Mouse (Mus musculus) forebrain, postnatal 0 days (tissue): ENCODE results near the gene Abi3bp. TPM values are rescaled to one million over a fixed set of nuclear protein-coding genes. Genes with fewer than 3 reads are reported as not detected.

ENCODE experiments used
- ATAC-seq: fragments of 200-750 bp; cut with Nextera tagmentation; 2 replicates; pipeline ENCODE4 v1.8.0; 2017; ENCODE audit warnings: mild to moderate bottlenecking, moderate library complexity
- DNase-seq: peaks from one replicate; pipeline ENCODE4 v3.0.0-alpha.2; 2015
- H3K27ac ChIP-seq: fragments of 300-500 bp; sonication (generic); 2 replicates; pipeline ENCODE4 v1.5.1; 2014; ENCODE audit warnings: low read depth, mild to moderate bottlenecking, antibody characterized with exemption, low read length, moderate library complexity, mixed read lengths
- H3K27me3 ChIP-seq: fragments of 300-500 bp; sonication (generic); 2 replicates; pipeline ENCODE4 v1.6.1; 2014; ENCODE audit warnings: mild to moderate bottlenecking, low read length, mixed read lengths; ENCODE audit not compliant: insufficient read depth
- H3K36me3 ChIP-seq: fragments of 300-500 bp; sonication (generic); 2 replicates; pipeline ENCODE4 v1.6.1; 2014; ENCODE audit warnings: mild to moderate bottlenecking, moderate library complexity; ENCODE audit not compliant: insufficient read depth
- H3K4me1 ChIP-seq: fragments of 300-500 bp; sonication (generic); 2 replicates; pipeline ENCODE4 v1.6.1; 2014; ENCODE audit warnings: antibody characterized with exemption; ENCODE audit not compliant: insufficient read depth
- H3K4me2 ChIP-seq: fragments of 300-500 bp; sonication (generic); 2 replicates; pipeline ENCODE4 v1.6.1; 2014; ENCODE audit warnings: low read depth, mild to moderate bottlenecking, moderate library complexity
- H3K4me3 ChIP-seq: fragments of 300-500 bp; sonication (generic); 2 replicates; pipeline ENCODE4 v1.5.1; 2014; ENCODE audit warnings: low read depth, low read length, mixed read lengths
- H3K9ac ChIP-seq: fragments of 300-500 bp; sonication (generic); 2 replicates; pipeline ENCODE4 v1.6.1; 2014; ENCODE audit warnings: mild to moderate bottlenecking
- H3K9me3 ChIP-seq: fragments of 300-500 bp; sonication (generic); 2 replicates; pipeline ENCODE4 v1.6.1; 2016; ENCODE audit warnings: low read length
- CTCF ChIP-seq: sonication (generic); IDR thresholded peaks from 2 replicates; pipeline ENCODE4 v1.5.1; 2016; ENCODE audit warnings: antibody characterized with exemption, control low read depth, low read depth
- WGBS: fragments of 180-500 bp; shearing (Covaris S2); extraction: QIAGEN DNeasy Blood & Tissue Kit; methylation state at CpG from one replicate; pipeline ENCODE4 v1.1.7; 2014; 5-methylcytosine and 5-hydroxymethylcytosine counted together
- polyA plus RNA-seq: library from polyadenylated mRNA; unstranded; fragments of >200 nt; fragmentation: Nextera tagmentation; extraction: Ambion mirVana; gene quantifications from 2 replicates; pipeline ENCODE4 v1.2.1, GENCODE M21; 2015
- total RNA-seq: library from RNA; depleted of rRNA; stranded (reverse); fragments of >200 nt; gene quantifications from 2 replicates; pipeline ENCODE4 v1.2.3, GENCODE M21; 2014

Abi3bp gene
- total and polyA plus RNA-seq, 2 experiments from 2014 or later: 0.64 to 1.2 TPM

- Histone ChIP-seq H3K36me3 (peaks cover 12% of the 10 kb centered on the region), H3K9ac (no peak overlapping the region), H3K27ac (no peak overlapping the region), H3K9me3 (no peaks in the 10 kb centered on the region), H3K27me3 (no peaks in the 10 kb centered on the region), H3K4me3 (no peak overlapping the region), H3K4me1 (no peaks in the 10 kb centered on the region), H3K4me2 (no peak overlapping the region)
- ATAC-seq: no peak
- 67% methylated on average over 8 of the region's 8 CpGs for WGBS
- DNase-seq: no peak
- no peak for TF ChIP-seq CTCF
These were observed 203.4 kb downstream of the Abi3bp start for GRCm38 (mm10) chr16:56681010-56681645.

- TF ChIP-seq CTCF: no peak
- WGBS: 85% methylated on average over 5 of the region's 5 CpGs
- 0 out of 2 replicates have a peak, but pooled peaks have one; percentile 12 for ATAC-seq
These were observed 209.1 kb downstream of the Abi3bp start for GRCm38 (mm10) chr16:56686747-56687146.

GRCm38 (mm10) chr16:56690715-56691114, 213.0 kb downstream of the Abi3bp start:
- no peak overlapping the region for H3K4me2 ChIP-seq
- DNase-seq: no peak
- H3K4me1 ChIP-seq: no peaks in the 10 kb centered on the region
- 76% methylated on average over 7 of the region's 7 CpGs for WGBS
- H3K9ac ChIP-seq: no peak overlapping the region
- TF ChIP-seq CTCF: no peak
- H3K4me3 ChIP-seq: no peak overlapping the region
- no peak for ATAC-seq
- no peaks in the 10 kb centered on the region for H3K27me3 ChIP-seq
- H3K27ac ChIP-seq: no peak overlapping the region
- H3K36me3 ChIP-seq: peaks cover 26% of the 10 kb centered on the region
- no peaks in the 10 kb centered on the region for H3K9me3 ChIP-seq

More at GRCm38 (mm10) chr16:56686747-56687146, 209.1 kb downstream of the Abi3bp start:
- H3K27me3 ChIP-seq: no peaks in the 10 kb centered on the region
- H3K4me2 ChIP-seq: no peak overlapping the region
- peaks cover 27% of the 10 kb centered on the region for H3K36me3 ChIP-seq
- H3K4me1 ChIP-seq: no peaks in the 10 kb centered on the region
- DNase-seq: no peak
- no peak overlapping the region for H3K4me3 ChIP-seq
- H3K9ac ChIP-seq: no peak overlapping the region
- no peak overlapping the region for H3K27ac ChIP-seq
- no peaks in the 10 kb centered on the region for H3K9me3 ChIP-seq

GRCm38 (mm10) chr16:56696448-56696847, 218.8 kb downstream of the Abi3bp start:
- WGBS: 60% methylated on average over 2 of the region's 2 CpGs
- Histone ChIP-seq H3K27ac (no peak overlapping the region), H3K27me3 (no peaks in the 10 kb centered on the region), H3K9ac (no peak overlapping the region), H3K9me3 (no peaks in the 10 kb centered on the region), H3K4me3 (no peak overlapping the region), H3K36me3 (peaks cover 25% of the 10 kb centered on the region), H3K4me1 (no peaks in the 10 kb centered on the region), H3K4me2 (no peak overlapping the region)
- ATAC-seq (no peak), DNase-seq (no peak)
- no peak for TF ChIP-seq CTCF

GRCm38 (mm10) chr16:56700898-56701297, 223.2 kb downstream of the Abi3bp start:
- Histone ChIP-seq H3K9me3 (no peaks in the 10 kb centered on the region), H3K4me1 (no peaks in the 10 kb centered on the region), H3K4me3 (no peak overlapping the region), H3K4me2 (no peak overlapping the region), H3K36me3 (peaks cover 20% of the 10 kb centered on the region), H3K27me3 (no peaks in the 10 kb centered on the region), H3K9ac (no peak overlapping the region), H3K27ac (no peak overlapping the region)
- no peak for TF ChIP-seq CTCF
- WGBS: 91% methylated on average over 3 of the region's 3 CpGs
- ATAC-seq (no peak), DNase-seq (no peak)

GRCm38 (mm10) chr16:56705731-56706130, 228.1 kb downstream of the Abi3bp start:
- WGBS: 84% methylated on average over 3 of the region's 3 CpGs
- Histone ChIP-seq H3K4me2 (no peak overlapping the region), H3K4me1 (no peaks in the 10 kb centered on the region), H3K27ac (no peak overlapping the region), H3K27me3 (no peaks in the 10 kb centered on the region), H3K4me3 (no peak overlapping the region), H3K9ac (no peak overlapping the region), H3K9me3 (no peaks in the 10 kb centered on the region), H3K36me3 (peaks cover 34% of the 10 kb centered on the region)
- DNase-seq: no peak
- no peak for ATAC-seq
- TF ChIP-seq CTCF: no peak

GRCm38 (mm10) chr16:56710071-56710470, 232.4 kb downstream of the Abi3bp start:
- no peak for TF ChIP-seq CTCF
- Histone ChIP-seq H3K4me1 (no peaks in the 10 kb centered on the region), H3K27me3 (no peaks in the 10 kb centered on the region), H3K9ac (no peak overlapping the region), H3K9me3 (no peaks in the 10 kb centered on the region), H3K4me3 (no peak overlapping the region), H3K27ac (no peak overlapping the region), H3K36me3 (peaks cover 40% of the 10 kb centered on the region), H3K4me2 (no peak overlapping the region)
- DNase-seq (no peak), ATAC-seq (no peak)
- WGBS: 96% methylated on average over 3 of the region's 3 CpGs
